Mouse (Mus musculus): ENCODE measurements around the gene Alpk1.

DNA sequence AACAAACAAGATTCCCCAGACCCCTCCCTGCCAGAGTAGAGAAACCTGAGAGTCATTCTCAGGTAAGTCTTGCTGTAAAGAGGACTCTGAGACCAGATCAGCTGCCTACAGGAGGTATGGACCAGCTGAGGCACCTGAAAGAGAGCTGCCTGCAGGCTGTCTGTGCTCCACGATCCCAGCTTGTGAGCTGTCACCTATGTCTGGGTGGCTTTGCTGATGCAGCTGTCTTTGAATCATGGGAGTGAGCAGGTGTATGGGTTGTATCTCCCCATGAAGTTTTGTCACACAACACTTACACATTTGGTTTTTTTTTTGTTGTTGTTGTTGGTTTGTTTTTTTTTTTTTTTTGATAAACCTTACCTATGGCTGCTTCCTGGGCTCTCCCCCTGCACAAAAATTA, 40.1 kb upstream of the Alpk1 start:
- TF ChIP-seq POLR2A (IDR thresholded peaks at IDR 0.05; ENCODE audit: low read depth, low read length): no peak
- no peak for TF ChIP-seq CTCF (IDR thresholded peaks at IDR 0.05; ENCODE audit: extremely low read depth, insufficient read depth, insufficient read length, insufficient replicate concordance)
